20 mouse cellular contexts compared by ENCODE assay signal in genomic region chr17:24111256-24111655, GRCm38 (mm10). TPM values are rescaled to one million over a fixed set of nuclear protein-coding genes. Genes with fewer than 3 reads are reported as not detected.
DNase-seq lines count a peak whose midpoint lies in the region; ATAC-seq and TF ChIP-seq lines count a peak whose summit lies in the region.
"Had no signal": no experiment of that assay in that cellular context is flagged by ENCODE, and none has a peak within 500 bp of the region (broad histone marks: within the 10 kb centered on the region; RNA-seq: fewer than 3 reads in every experiment).

No protein-coding gene starts in this region.

- no peaks in the 10 kb centered on the region for H3K27me3 ChIP-seq in lung, embryonic 14.5 days (ENCODE audit: insufficient read depth, low read length)
- H3K27me3 ChIP-seq: forebrain, embryonic 13.5 days; intestine, embryonic 15.5 days; Patski had no signal

- no peak for ATAC-seq in lung, embryonic 14.5 days (ENCODE audit: insufficient read depth)
- ATAC-seq: activated CD4-positive, CD25-positive, alpha-beta regulatory T cell, adult 4 months; CD4-positive, CD25-positive, alpha-beta regulatory T cell, adult 4 months; forebrain, embryonic 13.5 days; intestine, embryonic 15.5 days; Patski had no signal

- DNase-seq in adrenal gland, postnatal 10 days: peak; percentile 18
- DNase-seq in adrenal gland, postnatal 14 days: no peak
- peak; percentile 27 for DNase-seq in lung, embryonic 14.5 days
- no peak for DNase-seq in lung, postnatal 25 days (ENCODE audit: low spot score)
- DNase-seq in lung, postnatal 36 days: peak; percentile 12
- DNase-seq in lung, adult 18-20 months: no peak
- no peak for DNase-seq in cerebellum, adult 8-10 months
- DNase-seq: adrenal gland, adult 2 months; B cell, adult 2 months; cerebellum, adult 18-20 months; cerebellum, postnatal 10 days; gastrocnemius, postnatal 36 days; heart, adult 11 months; heart, postnatal 10 days had no signal

- H3K27ac ChIP-seq in lung, embryonic 14.5 days (ENCODE audit: low read depth): no peak overlapping the region
- H3K27ac ChIP-seq: forebrain, embryonic 13.5 days; hindbrain, embryonic 14.5 days; intestine, embryonic 15.5 days had no signal

- H3K9me3 ChIP-seq in lung, embryonic 14.5 days (ENCODE audit: low read depth, low read length): no peaks in the 10 kb centered on the region
- H3K9me3 ChIP-seq: forebrain, embryonic 13.5 days; intestine, embryonic 15.5 days had no signal

- no peaks in the 10 kb centered on the region for H3K4me1 ChIP-seq in lung, embryonic 14.5 days (ENCODE audit: insufficient read depth)
- H3K4me1 ChIP-seq: intestine, embryonic 15.5 days had no signal

- H3K36me3 ChIP-seq in lung, embryonic 14.5 days (ENCODE audit: insufficient read depth): peaks cover 22% of the 10 kb centered on the region

- 55% methylated on average over 1 of the region's 1 CpGs for WGBS in lung, embryonic 14.5 days

- no peak for TF ChIP-seq CTCF in lung, embryonic 14.5 days (IDR thresholded peaks at IDR 0.05; ENCODE audit: low read depth)

- H3K4me2 ChIP-seq in lung, embryonic 14.5 days: no peak overlapping the region
- H3K4me2 ChIP-seq: forebrain, embryonic 13.5 days; hindbrain, embryonic 14.5 days; intestine, embryonic 15.5 days had no signal

- no peak overlapping the region for H3K4me3 ChIP-seq in lung, embryonic 14.5 days (ENCODE audit: low read depth, low read length)
- H3K4me3 ChIP-seq: forebrain, embryonic 13.5 days; intestine, embryonic 15.5 days had no signal

- no peak overlapping the region for H3K9ac ChIP-seq in lung, embryonic 14.5 days
- H3K9ac ChIP-seq: forebrain, embryonic 13.5 days; hindbrain, embryonic 14.5 days; intestine, embryonic 15.5 days had no signal

RNA-seq across cellular contexts. Expression of gene Kctd5, which starts 38.0 kb away (rescaled TPM):
- 10 to 100 TPM; 19.1 to 23.0 TPM for total RNA-seq in adrenal gland, postnatal 10 days (2021)
- 19.1 and 21.9 TPM in 2 replicates for total RNA-seq in adrenal gland, postnatal 14 days (2021)
- 64.4 and 69.6 TPM in 2 replicates for polyA plus RNA-seq in lung, embryonic 14.5 days (2014; fragmentation: Nextera tagmentation; extraction: Ambion mirVana)

RNA-seq across cellular contexts. Expression of gene Pdpk1, which starts 39.5 kb away (rescaled TPM):
- total RNA-seq in adrenal gland, postnatal 10 days (2021): 10 to 100 TPM; 46.8 to 53.3 TPM
- total RNA-seq in adrenal gland, postnatal 14 days (2021): 49.1 and 53.7 TPM in 2 replicates
- 34.9 and 37.3 TPM in 2 replicates for polyA plus RNA-seq in lung, embryonic 14.5 days (2014; fragmentation: Nextera tagmentation; extraction: Ambion mirVana)

RNA-seq across cellular contexts. Expression of gene Amdhd2, which starts 52.3 kb away (rescaled TPM):
- 10 to 100 TPM; 36.6 to 44.2 TPM for total RNA-seq in adrenal gland, postnatal 10 days (2021)
- total RNA-seq in adrenal gland, postnatal 14 days (2021): 35.8 and 37.2 TPM in 2 replicates
- 23.6 and 33.3 TPM in 2 replicates for polyA plus RNA-seq in lung, embryonic 14.5 days (2014; fragmentation: Nextera tagmentation; extraction: Ambion mirVana)

RNA-seq across cellular contexts. Expression of gene Atp6v0c, which starts 58.2 kb away (rescaled TPM):
- 100 to 1,000 TPM; 286 to 329 TPM for total RNA-seq in adrenal gland, postnatal 10 days (2021)
- total RNA-seq in adrenal gland, postnatal 14 days (2021): 346 and 376 TPM in 2 replicates
- 450 and 473 TPM in 2 replicates for polyA plus RNA-seq in lung, embryonic 14.5 days (2014; fragmentation: Nextera tagmentation; extraction: Ambion mirVana)

Comparison
In these comparisons a context has a peak if more than half of its experiments do, and no peak if none do; other contexts are left out.
1. DNase-seq: peak in adrenal gland, postnatal 10 days (single experiment), lung, embryonic 14.5 days (single experiment) and lung, postnatal 36 days (single experiment); none in adrenal gland, postnatal 14 days (single experiment), lung, postnatal 25 days (single experiment), lung, adult 18-20 months (0 of 2) and cerebellum, adult 8-10 months (single experiment).